Mouse (Mus musculus) lung, postnatal 0 days (tissue): ENCODE data around the gene Neil3.

Experiments used
- CTCF ChIP-seq: IDR thresholded peaks from 2 replicates; pipeline ENCODE4 v1.5.1; 2016; ENCODE audit warnings: antibody characterized with exemption, mild to moderate bottlenecking
- EP300 ChIP-seq: IDR thresholded peaks from 2 replicates; pipeline ENCODE4 v1.6.1; 2016; ENCODE audit warnings: antibody characterized with exemption, mild to moderate bottlenecking, control low read depth

GRCm38 (mm10) chr8:53600025-53600811 lies 38.6 kb downstream of the Neil3 start:
- no peak for TF ChIP-seq CTCF
- TF ChIP-seq EP300, result no peak
